Mouse (Mus musculus): ENCODE data around the gene Igf2bp3. TPM values are rescaled to one million over a fixed set of nuclear protein-coding genes. Genes with fewer than 3 reads are reported as not detected.

Igf2bp3 gene
- 0.12 and 0.18 TPM in 2 replicates for polyA plus RNA-seq (2012; rRNA removed)

DNA sequence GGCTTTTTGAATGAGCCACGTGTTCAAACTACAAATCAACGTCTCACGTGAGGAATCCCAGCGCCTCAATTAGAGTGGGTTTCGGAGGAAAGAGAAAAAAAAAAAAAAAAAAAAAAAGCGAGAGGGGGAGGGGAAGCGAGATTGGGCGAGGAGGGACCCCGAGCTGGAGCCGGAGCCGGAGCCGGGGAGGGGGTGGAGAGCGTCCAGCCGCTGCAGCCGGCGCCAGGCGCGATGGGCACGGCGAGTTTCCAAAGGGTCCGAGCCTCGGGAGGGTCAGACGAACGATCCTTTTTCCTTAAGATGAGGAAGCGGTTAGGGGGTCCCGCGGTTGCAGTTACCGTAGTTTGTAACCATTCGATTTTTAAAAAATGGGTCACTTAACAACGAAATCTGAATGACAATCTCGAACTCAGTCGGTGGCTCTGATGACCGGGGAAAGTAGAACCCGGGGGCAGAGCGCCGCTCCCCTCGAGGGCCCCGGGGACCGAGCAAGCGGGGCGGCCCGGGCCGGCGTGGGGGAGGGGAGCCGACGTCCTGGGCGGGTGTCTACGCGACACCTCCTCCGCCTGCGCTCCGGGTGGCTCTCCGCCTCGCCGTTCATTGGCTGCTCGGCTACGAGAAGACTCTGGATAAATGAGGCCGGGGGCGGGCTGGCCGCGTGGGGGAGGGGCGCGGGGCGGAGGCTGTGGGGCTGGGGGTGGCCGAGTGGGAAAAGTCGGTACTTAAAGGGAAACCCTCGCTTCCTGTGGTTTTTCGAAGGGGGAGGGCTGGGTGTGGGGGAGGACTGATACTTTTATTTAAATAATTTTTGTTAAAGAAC is at the start of gene Igf2bp3:
TSS of gene Igf2bp3 (minus strand) at position 30 of the 820 bp plus-strand sequence.

GRCm38 (mm10) chr6:49263847-49264243 is 49.1 kb upstream of the Igf2bp3 start, which contains the start of gene Tra2a:
Gene Tra2a (minus strand): TSS chr6:49264033.

DNA sequence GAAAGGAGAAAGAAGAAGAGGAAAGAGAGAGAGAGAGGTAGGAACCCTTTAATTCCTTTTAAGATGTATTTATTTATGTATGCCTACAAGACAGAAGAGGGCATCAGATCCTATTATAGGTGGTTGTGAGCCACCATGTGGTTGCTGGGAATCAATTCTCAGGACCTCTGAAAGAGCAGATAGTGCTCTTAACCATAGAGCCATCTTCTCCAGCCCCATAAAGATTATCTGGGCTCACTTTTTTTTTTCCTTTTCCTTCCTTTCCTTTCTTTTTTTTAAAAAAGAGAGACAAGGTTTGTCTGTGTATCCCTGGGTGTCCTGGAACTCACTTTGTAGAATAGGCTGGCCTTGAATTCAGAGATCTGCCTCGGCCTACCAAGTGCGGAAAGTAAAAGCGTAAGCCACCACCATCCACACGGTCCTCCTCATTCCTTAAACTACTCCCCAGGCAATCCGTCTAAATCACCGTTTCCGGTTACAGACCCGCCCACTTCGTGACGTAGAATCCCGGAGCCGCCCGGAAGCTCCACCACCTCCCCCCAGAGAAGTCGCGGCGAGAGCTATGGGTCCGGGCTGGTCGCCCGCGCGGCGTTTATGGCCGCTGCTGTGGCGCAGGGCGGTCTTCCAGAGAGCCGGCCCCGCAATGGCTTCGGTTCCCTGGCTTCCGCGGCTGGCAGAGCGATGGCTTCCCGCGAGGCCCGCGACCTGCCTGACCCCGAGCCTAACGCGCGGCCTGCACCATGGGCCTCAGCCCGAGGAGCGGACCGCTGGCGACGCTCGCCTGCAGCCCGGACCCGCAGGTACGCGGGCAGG is 141.2 kb downstream of the Igf2bp3 start, which contains the start of gene Malsu1:
TSS of gene Malsu1 (plus strand) at position 492 of the 813 bp plus-strand sequence.

DNA sequence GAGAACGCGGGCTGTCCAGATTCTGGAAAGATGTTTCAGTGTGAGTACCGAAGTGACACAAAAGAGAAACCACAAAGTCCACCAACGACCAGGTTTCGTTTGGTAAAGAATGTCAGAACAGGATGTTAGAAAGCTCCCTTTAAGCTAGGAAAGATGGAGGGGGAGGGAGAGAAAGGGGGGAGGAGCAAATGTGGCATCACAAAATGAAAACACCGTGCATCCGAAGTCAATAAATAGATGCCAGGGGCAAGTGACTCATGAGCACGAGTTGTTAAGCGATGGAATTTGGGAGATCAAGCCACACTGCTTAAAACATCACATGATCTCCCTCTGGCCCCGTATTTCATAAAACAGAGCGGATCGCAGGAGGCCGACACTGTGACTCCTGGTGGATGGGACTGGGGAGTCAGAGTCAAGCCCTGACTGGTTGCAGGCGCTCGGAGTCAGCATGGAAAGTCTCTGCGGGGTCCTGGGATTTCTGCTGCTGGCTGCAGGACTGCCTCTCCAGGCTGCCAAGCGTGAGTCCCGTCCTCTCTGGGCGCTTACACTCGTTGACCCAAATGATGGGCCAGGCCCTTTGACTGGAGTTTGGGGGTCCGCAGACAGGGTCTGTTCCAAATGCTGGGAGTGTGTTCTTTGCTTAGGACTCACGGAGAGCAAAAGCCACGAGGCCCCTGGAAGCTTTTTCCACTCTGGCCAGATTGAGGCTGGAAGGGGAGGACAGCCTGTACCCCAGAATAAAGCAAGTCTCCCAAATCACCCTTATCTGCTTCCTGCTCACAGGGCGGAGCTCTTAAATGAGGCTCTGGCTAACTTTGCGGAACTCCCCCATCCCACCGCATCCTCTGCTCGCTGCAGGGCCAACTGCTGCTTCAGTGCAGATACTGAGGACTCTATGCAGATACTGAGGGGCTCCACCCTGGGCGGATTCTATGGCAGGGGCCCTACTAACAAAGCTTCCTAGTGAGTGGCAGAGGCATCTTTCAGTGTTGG is 178.2 kb downstream of the Igf2bp3 start, which contains the start of gene Gpnmb:
TSS of gene Gpnmb (plus strand) at position 272 of the 993 bp plus-strand sequence.

Other genes with a start within 250 kb of the Igf2bp3 start
- gene Doxl2, start 240.0 kb downstream of the Igf2bp3 start, polyA plus RNA-seq (2012; rRNA removed) = not detected in 2 replicates
- not detected in 2 replicates for gene Svs1, start 228.1 kb downstream of the Igf2bp3 start, polyA plus RNA-seq (2012; rRNA removed)
- gene Gpnmb, start 178.4 kb downstream of the Igf2bp3 start, polyA plus RNA-seq (2012; rRNA removed) = 14.5 and 44.0 TPM in 2 replicates
- 23.5 and 30.1 TPM in 2 replicates for gene Malsu1, start 141.2 kb downstream of the Igf2bp3 start, polyA plus RNA-seq (2012; rRNA removed)
- 39.2 and 43.8 TPM in 2 replicates for gene Tra2a, start 49.1 kb upstream of the Igf2bp3 start, polyA plus RNA-seq (2012; rRNA removed)
- 4.2 and 4.4 TPM in 2 replicates for gene Ccdc126, start 104.3 kb upstream of the Igf2bp3 start, polyA plus RNA-seq (2012; rRNA removed)
- gene Fam221a, start 152.8 kb upstream of the Igf2bp3 start, polyA plus RNA-seq (2012; rRNA removed) = 7.1 and 10.0 TPM in 2 replicates
- gene Stk31, start 180.6 kb upstream of the Igf2bp3 start, polyA plus RNA-seq (2012; rRNA removed) = not detected in 2 replicates